Mouse (Mus musculus): ENCODE results near the gene Gm20388. TPM values are rescaled to one million over a fixed set of nuclear protein-coding genes. Genes with fewer than 3 reads are reported as not detected.
A peak's percentile ranks its signal among the peaks of the same experiment; 100 is the strongest.

The Gm20388 gene
- polyA plus RNA-seq, 1 experiment from 2014 or later, result not detected

DNA sequence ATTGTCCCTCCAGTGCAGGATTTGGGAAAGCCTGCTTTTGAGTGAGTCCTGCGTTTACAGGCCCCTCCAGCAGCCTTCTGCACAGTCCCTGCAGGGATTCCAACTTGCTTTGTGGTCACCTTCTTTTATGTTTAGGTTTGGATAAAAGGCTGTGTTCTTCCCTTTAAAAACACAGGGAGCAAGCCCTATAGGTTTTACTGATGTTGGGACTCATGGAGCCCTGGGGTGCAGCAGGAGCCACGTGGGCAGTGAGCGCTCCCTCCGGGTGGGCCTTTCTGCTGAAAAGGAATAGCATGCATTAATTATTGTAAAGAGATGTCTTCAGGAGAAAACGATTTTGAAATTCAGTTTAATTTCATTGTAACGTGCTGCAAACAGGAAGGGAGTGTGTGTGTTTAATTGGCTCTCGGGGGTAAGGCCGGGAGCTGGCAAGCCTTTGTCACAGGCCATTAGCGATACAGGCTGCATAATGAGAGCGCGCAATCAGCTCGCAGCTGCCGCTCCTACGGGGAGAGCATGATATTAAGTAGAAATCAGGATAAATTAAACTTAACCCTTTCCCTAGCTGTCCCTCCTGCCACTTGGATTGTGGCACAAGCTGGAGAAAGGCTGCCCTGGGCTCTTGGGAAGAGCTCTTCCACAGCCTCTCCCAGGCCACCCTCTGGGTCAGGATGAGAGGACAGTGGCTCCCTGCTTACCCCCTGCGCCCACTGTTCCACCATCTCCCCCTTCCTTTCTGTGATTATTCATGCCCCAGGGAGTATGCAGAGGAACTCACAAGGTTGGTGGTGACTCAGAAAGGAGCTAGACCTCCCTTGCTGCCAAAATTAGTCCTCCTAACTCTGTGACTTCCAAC is 2893.5 kb downstream of the Gm20388 start:
- H3K4me3 ChIP-seq (ENCODE audit: low read length), result no peak overlapping the region
- WGBS, result 43% methylated on average over 15 of the region's 15 CpGs
- no peaks in the 10 kb centered on the region for H3K9me3 ChIP-seq (ENCODE audit: control insufficient read depth, low read length)
- 0 out of 2 replicates have a peak, but pooled peaks cover 2% of the 10 kb centered on the region for H3K4me1 ChIP-seq (replicated peaks; ENCODE audit: control insufficient read depth, insufficient read depth, low read length)
- no peaks in the 10 kb centered on the region for H3K36me3 ChIP-seq (ENCODE audit: control insufficient read depth, insufficient read depth, low read length)
- H3K9ac ChIP-seq (ENCODE audit: low read length), result no peak overlapping the region
- no peak overlapping the region for H3K4me2 ChIP-seq (ENCODE audit: low read depth, low read length)
- no peaks in the 10 kb centered on the region for H3K27me3 ChIP-seq (ENCODE audit: control insufficient read depth, insufficient read depth, low read depth, low read length)
- ATAC-seq (ENCODE audit: low read depth), result peak; percentile 23; the same call in 1 of the 2 replicates
- no peak overlapping the region for H3K27ac ChIP-seq (ENCODE audit: low read length)

DNA sequence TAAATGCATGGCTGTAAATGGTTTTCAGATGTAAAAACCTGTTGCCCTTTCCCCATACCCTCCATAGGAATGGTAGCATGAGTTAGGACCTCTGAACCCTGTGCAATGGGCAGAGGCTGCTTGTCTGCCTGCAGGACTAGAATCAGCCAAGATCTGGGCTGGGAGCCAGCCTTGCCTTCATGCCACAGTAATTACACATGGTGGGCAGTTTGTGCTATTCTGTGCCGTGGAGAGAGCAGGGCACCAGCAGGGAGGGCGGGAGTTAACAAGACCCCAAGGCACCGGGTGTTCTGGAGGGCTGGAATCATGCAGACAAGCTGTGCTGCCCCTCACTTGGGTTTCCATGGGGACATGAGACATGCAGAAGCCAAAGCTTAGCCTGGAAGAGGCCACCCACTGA is 2894.7 kb downstream of the Gm20388 start:
- H3K27me3 ChIP-seq (ENCODE audit: control insufficient read depth, insufficient read depth, low read depth, low read length), result no peaks in the 10 kb centered on the region
- 54% methylated on average over 3 of the region's 3 CpGs for WGBS
- no peak overlapping the region for H3K27ac ChIP-seq (ENCODE audit: low read length)

DNA sequence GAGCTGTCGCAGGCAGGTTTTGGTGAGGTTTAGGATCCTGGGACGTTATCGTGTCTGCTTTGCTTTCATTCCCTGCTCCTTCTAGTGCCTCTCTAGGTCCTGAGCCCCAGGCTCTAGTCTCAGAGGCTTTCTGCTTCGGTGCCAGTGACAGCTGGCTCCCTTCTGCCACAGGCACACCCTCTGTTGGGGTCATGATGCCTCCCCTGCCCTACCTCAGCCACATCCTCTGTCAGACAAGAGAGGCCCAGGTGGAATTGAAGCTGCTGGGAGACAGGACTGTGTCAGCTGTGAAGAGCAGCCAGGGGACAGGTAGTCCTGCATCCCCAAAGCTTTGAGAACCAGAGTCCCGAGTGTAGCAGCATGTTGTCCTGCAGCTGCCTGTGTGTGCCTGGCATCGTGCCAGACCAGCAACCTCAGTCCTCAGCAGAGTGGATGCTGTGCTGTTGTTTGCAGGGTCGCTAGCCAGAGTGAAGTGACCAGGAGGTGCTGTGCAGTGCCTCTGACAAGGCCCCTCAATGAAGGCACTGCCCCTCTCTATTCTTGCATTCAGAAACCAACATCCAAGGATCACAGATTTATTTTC is 2896.4 kb downstream of the Gm20388 start:
- H3K9me3 ChIP-seq (ENCODE audit: control insufficient read depth, low read length), result no peaks in the 10 kb centered on the region
- H3K4me2 ChIP-seq (ENCODE audit: low read depth, low read length), result no peak overlapping the region
- H3K4me1 ChIP-seq (replicated peaks; ENCODE audit: control insufficient read depth, insufficient read depth, low read length), result 0 out of 2 replicates have a peak, but pooled peaks cover 2% of the 10 kb centered on the region

More for the DNA sequence above, 2894.7 kb downstream of the Gm20388 start:
- Histone ChIP-seq H3K9ac (ENCODE audit: low read length) (no peak overlapping the region), H3K4me3 (ENCODE audit: low read length) (no peak overlapping the region), H3K4me2 (ENCODE audit: low read depth, low read length) (no peak overlapping the region), H3K4me1 (replicated peaks; ENCODE audit: control insufficient read depth, insufficient read depth, low read length) (0 out of 2 replicates have a peak, but pooled peaks cover 2% of the 10 kb centered on the region), H3K9me3 (ENCODE audit: control insufficient read depth, low read length) (no peaks in the 10 kb centered on the region), H3K36me3 (ENCODE audit: control insufficient read depth, insufficient read depth, low read length) (no peaks in the 10 kb centered on the region)
- ATAC-seq (ENCODE audit: low read depth), result no peak

DNA sequence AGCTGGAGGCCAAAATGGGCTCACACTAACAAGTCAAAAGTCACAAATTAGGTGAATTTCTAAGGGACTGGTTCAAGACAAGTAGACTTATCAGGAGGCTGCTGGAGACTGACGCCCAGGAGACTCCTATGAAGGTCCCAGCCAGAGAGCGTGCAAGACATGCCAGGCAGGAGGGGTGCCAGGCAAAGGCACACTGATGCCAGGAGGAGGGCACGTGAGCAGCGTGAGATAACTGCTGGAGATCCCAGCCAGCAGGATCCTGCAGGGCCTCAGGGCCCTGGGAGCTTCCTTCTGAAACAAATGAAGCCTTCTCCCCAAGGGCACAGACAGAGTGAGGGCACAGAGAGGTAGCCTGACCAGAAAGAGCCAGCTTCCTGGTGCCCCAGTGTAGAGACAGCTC is 2897.3 kb downstream of the Gm20388 start:
- H3K9ac ChIP-seq (ENCODE audit: low read length), result no peak overlapping the region
- no peaks in the 10 kb centered on the region for H3K27me3 ChIP-seq (ENCODE audit: control insufficient read depth, insufficient read depth, low read depth, low read length)
- no peak for ATAC-seq (ENCODE audit: low read depth)
- no peaks in the 10 kb centered on the region for H3K9me3 ChIP-seq (ENCODE audit: control insufficient read depth, low read length)
- H3K27ac ChIP-seq (ENCODE audit: low read length), result no peak overlapping the region
- WGBS, result 83% methylated on average over 4 of the region's 4 CpGs
- no peak overlapping the region for H3K4me2 ChIP-seq (ENCODE audit: low read depth, low read length)
- H3K36me3 ChIP-seq (ENCODE audit: control insufficient read depth, insufficient read depth, low read length), result no peaks in the 10 kb centered on the region
- 0 out of 2 replicates have a peak, but pooled peaks cover 2% of the 10 kb centered on the region for H3K4me1 ChIP-seq (replicated peaks; ENCODE audit: control insufficient read depth, insufficient read depth, low read length)
- no peak overlapping the region for H3K4me3 ChIP-seq (ENCODE audit: low read length)

More for the DNA sequence above, 2896.4 kb downstream of the Gm20388 start:
- no peaks in the 10 kb centered on the region for H3K36me3 ChIP-seq (ENCODE audit: control insufficient read depth, insufficient read depth, low read length)
- no peak overlapping the region for H3K4me3 ChIP-seq (ENCODE audit: low read length)
- H3K27me3 ChIP-seq (ENCODE audit: control insufficient read depth, insufficient read depth, low read depth, low read length), result no peaks in the 10 kb centered on the region
- WGBS, result 55% methylated on average over 7 of the region's 7 CpGs
- H3K9ac ChIP-seq (ENCODE audit: low read length), result no peak overlapping the region
- H3K27ac ChIP-seq (ENCODE audit: low read length), result no peak overlapping the region
- ATAC-seq (ENCODE audit: low read depth), result no peak; the same call in 1 of the 2 replicates

DNA sequence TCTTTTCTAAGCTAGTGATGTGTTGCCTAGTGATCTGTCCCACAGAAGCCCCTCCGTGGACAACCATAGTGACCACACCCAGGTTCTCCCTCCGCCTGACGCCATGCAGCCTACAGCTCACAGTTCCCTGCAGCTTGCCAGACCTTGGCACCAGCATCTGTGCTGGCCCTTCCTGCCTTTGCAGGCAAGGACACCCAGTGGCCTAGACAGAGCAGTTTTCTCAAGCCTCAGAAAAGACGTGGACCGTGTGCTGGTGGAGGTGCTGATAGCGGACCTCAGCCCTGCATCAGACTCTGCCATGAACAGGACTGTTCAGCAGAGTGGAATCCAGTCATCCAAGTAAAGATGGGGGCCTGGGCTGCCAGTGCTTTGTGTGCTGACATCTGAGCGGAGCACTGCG is 2899.7 kb downstream of the Gm20388 start:
- 76% methylated on average over 8 of the region's 8 CpGs for WGBS
- Histone ChIP-seq H3K27ac (ENCODE audit: low read length) (no peak overlapping the region), H3K4me2 (ENCODE audit: low read depth, low read length) (no peak overlapping the region), H3K9ac (ENCODE audit: low read length) (no peak overlapping the region), H3K27me3 (ENCODE audit: control insufficient read depth, insufficient read depth, low read depth, low read length) (no peaks in the 10 kb centered on the region), H3K36me3 (ENCODE audit: control insufficient read depth, insufficient read depth, low read length) (peaks cover 3% of the 10 kb centered on the region; the same call in 1 of the 2 replicates), H3K4me1 (replicated peaks; ENCODE audit: control insufficient read depth, insufficient read depth, low read length) (no peaks in the 10 kb centered on the region), H3K9me3 (ENCODE audit: control insufficient read depth, low read length) (no peaks in the 10 kb centered on the region), H3K4me3 (ENCODE audit: low read length) (no peak overlapping the region)
- no peak for ATAC-seq (ENCODE audit: low read depth)

DNA sequence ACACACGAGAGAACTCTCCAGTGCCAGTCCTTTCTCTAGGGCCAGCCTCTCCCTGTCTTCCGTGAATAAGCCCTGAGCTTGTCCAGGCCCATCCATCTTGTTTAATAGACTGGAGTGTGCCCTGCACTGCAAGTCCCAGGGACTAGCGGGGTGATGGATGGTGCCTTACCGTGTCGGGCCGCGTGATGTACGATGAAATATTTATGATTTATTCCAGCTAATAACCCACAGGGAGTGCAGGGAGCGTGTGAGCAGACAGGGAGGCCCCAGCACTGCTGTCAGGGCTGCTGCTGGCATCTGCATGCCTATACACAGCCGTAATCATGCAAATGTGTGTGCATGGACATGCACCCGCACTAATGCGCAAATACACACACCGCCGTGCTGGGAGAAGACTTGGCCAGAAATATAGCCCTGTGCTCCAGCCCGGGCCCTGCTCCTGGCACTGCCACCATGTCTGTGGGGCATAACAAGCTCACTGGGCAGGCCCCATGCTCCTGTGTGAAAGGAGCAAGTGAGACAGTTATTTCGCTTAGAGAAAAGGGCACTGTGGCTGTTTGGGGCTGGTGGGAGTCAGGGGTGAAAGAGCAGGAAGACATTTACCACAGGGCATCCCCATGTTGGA is 2901.3 kb downstream of the Gm20388 start:
- H3K36me3 ChIP-seq (ENCODE audit: control insufficient read depth, insufficient read depth, low read length), result peaks cover 3% of the 10 kb centered on the region; the same call in 1 of the 2 replicates
- no peak overlapping the region for H3K9ac ChIP-seq (ENCODE audit: low read length)
- H3K4me3 ChIP-seq (ENCODE audit: low read length), result no peak overlapping the region
- H3K4me1 ChIP-seq (replicated peaks; ENCODE audit: control insufficient read depth, insufficient read depth, low read length), result no peaks in the 10 kb centered on the region
- WGBS, result 77% methylated on average over 16 of the region's 16 CpGs
- ATAC-seq (ENCODE audit: low read depth), result no peak
- H3K9me3 ChIP-seq (ENCODE audit: control insufficient read depth, low read length), result no peaks in the 10 kb centered on the region
- no peak overlapping the region for H3K4me2 ChIP-seq (ENCODE audit: low read depth, low read length)
- no peaks in the 10 kb centered on the region for H3K27me3 ChIP-seq (ENCODE audit: control insufficient read depth, insufficient read depth, low read depth, low read length)
- no peak overlapping the region for H3K27ac ChIP-seq (ENCODE audit: low read length)

DNA sequence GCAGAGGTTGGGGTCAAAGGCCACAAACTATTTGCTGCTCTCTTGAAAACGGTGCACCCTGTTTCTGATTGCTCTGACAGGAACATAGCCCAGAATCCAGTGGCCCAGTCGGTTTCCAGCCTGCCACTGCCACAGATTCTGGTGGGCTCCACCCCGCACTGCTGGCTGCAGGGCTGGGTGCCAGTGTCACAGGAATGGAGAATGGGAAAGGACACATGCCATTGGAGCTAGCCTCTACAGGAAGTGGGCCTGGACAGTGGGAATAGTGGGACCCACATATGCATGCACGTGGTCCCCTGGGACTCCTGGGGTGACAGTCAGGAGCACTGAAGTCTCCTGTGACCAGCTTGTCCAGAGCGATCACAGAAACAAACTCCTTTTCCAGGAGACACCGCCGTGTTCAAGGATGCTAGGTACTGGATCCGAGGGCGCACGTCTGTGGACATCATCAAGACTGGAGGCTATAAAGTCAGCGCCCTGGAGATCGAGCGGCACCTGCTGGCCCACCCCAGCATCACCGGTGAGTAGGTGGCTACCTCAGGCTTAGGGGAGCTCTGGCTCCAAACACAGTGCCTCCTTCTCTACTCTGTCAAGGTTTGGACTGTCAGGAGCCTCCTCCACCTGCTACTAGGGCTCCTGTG is 2902.1 kb downstream of the Gm20388 start:
- 70% methylated on average over 14 of the region's 14 CpGs for WGBS

DNA sequence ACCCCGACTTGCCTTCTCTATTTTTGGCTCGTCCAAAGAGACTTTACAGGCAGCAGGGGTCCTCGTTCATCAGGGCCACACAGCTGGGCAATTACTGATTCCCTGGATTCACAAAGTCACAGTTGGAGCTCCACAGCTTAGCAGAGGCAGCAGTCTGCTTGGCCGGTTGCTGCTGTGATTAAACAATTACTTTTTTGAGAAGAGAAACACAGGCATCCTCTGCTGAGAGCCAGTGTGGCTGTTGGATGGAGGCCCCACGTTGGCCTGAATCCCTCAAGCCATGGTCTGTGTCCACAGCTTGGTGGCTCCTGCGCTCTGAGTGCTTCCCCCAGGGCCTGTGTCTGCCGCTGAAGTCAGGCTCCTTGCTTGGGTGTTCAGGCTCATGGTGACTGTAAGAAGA is 2904.0 kb downstream of the Gm20388 start:
- no peak overlapping the region for H3K4me2 ChIP-seq (ENCODE audit: low read depth, low read length)
- H3K36me3 ChIP-seq (ENCODE audit: control insufficient read depth, insufficient read depth, low read length), result peaks cover 3% of the 10 kb centered on the region; the same call in 1 of the 2 replicates
- no peak for ATAC-seq (ENCODE audit: low read depth)
- WGBS, result 39% methylated on average over 7 of the region's 7 CpGs
- no peaks in the 10 kb centered on the region for H3K27me3 ChIP-seq (ENCODE audit: control insufficient read depth, insufficient read depth, low read depth, low read length)
- no peak overlapping the region for H3K9ac ChIP-seq (ENCODE audit: low read length)
- no peaks in the 10 kb centered on the region for H3K9me3 ChIP-seq (ENCODE audit: control insufficient read depth, low read length)
- no peaks in the 10 kb centered on the region for H3K4me1 ChIP-seq (replicated peaks; ENCODE audit: control insufficient read depth, insufficient read depth, low read length)
- no peak overlapping the region for H3K4me3 ChIP-seq (ENCODE audit: low read length)
- H3K27ac ChIP-seq (ENCODE audit: low read length), result no peak overlapping the region

More for the DNA sequence above, 2902.1 kb downstream of the Gm20388 start:
- Histone ChIP-seq H3K9me3 (ENCODE audit: control insufficient read depth, low read length) (no peaks in the 10 kb centered on the region), H3K4me3 (ENCODE audit: low read length) (no peak overlapping the region), H3K27ac (ENCODE audit: low read length) (no peak overlapping the region), H3K36me3 (ENCODE audit: control insufficient read depth, insufficient read depth, low read length) (peaks cover 3% of the 10 kb centered on the region; the same call in 1 of the 2 replicates), H3K27me3 (ENCODE audit: control insufficient read depth, insufficient read depth, low read depth, low read length) (no peaks in the 10 kb centered on the region), H3K4me1 (replicated peaks; ENCODE audit: control insufficient read depth, insufficient read depth, low read length) (no peaks in the 10 kb centered on the region), H3K9ac (ENCODE audit: low read length) (no peak overlapping the region), H3K4me2 (ENCODE audit: low read depth, low read length) (no peak overlapping the region)
- no peak for ATAC-seq (ENCODE audit: low read depth)
